Mouse (Mus musculus) embryonic facial prominence, embryonic 15.5 days (tissue): ENCODE data around the gene Ankrd31. TPM values are rescaled to one million over a fixed set of nuclear protein-coding genes. Genes with fewer than 3 reads are reported as not detected.
A peak's percentile ranks its signal among the peaks of the same experiment; 100 is the strongest.
"Not testable (repeated sequence)": the region's sequence is repeated elsewhere in the genome, so short reads cannot be mapped to it uniquely, and the experiment has no call there.

ENCODE experiments used
- ATAC-seq: fragments of 200-750 bp; cut with Nextera tagmentation; 2 replicates; pipeline ENCODE4 v1.8.0; 2017; ENCODE audit warnings: low read depth, moderate TSS enrichment; ENCODE audit not compliant: insufficient number of reproducible peaks, low FRiP score, low TSS enrichment
- H3K27ac ChIP-seq: fragments of 300-500 bp; sonication (generic); replicated peaks from 2 replicates; pipeline ENCODE4 v1.5.1; 2015; ENCODE audit warnings: mild to moderate bottlenecking, inconsistent platforms
- H3K27me3 ChIP-seq: fragments of 300-500 bp; sonication (generic); 2 replicates; pipeline ENCODE4 v1.6.1; 2015; ENCODE audit warnings: inconsistent platforms
- H3K36me3 ChIP-seq: fragments of 300-500 bp; sonication (generic); 2 replicates; pipeline ENCODE4 v1.6.1; 2015; ENCODE audit warnings: mild to moderate bottlenecking, inconsistent platforms
- H3K4me1 ChIP-seq: fragments of 300-500 bp; sonication (generic); 2 replicates; pipeline ENCODE4 v1.6.1; 2015; ENCODE audit warnings: inconsistent platforms
- H3K4me2 ChIP-seq: fragments of 300-500 bp; sonication (generic); replicated peaks from 2 replicates; pipeline ENCODE4 v1.6.1; 2015; ENCODE audit warnings: mild to moderate bottlenecking, inconsistent platforms
- H3K4me3 ChIP-seq: fragments of 300-500 bp; sonication (generic); replicated peaks from 2 replicates; pipeline ENCODE4 v1.5.1; 2015; ENCODE audit warnings: mild to moderate bottlenecking, inconsistent platforms
- H3K9ac ChIP-seq: fragments of 300-500 bp; sonication (generic); 2 replicates; pipeline ENCODE4 v1.6.1; 2015; ENCODE audit warnings: inconsistent platforms
- H3K9me3 ChIP-seq: fragments of 300-500 bp; sonication (generic); replicated peaks from 2 replicates; pipeline ENCODE4 v1.6.1; 2016; ENCODE audit warnings: inconsistent platforms
- WGBS: fragments of 180-500 bp; shearing (Covaris S2); methylation state at CpG from one replicate; pipeline ENCODE4 v1.1.7; 2015; 5-methylcytosine and 5-hydroxymethylcytosine counted together
- polyA plus RNA-seq: library from polyadenylated mRNA; unstranded; fragments of >200 nt; fragmentation: Nextera tagmentation; extraction: Ambion mirVana; gene quantifications from 2 replicates; pipeline ENCODE4 v1.2.1, GENCODE M21; 2015

Gene Ankrd31
- polyA plus RNA-seq, 1 experiment from 2014 or later: not detected

GRCm38 (mm10) chr13:96859161-96859560 lies 111.1 kb downstream of the Ankrd31 start:
- H3K27ac ChIP-seq: no peak overlapping the region
- no peak overlapping the region for H3K4me3 ChIP-seq
- no peaks in the 10 kb centered on the region for H3K27me3 ChIP-seq
- H3K9ac ChIP-seq: no peak overlapping the region
- no peaks in the 10 kb centered on the region for H3K9me3 ChIP-seq
- WGBS: 92% methylated on average over 3 of the region's 3 CpGs
- no peak for ATAC-seq
- no peaks in the 10 kb centered on the region for H3K4me1 ChIP-seq
- H3K36me3 ChIP-seq: no peaks in the 10 kb centered on the region
- H3K4me2 ChIP-seq: no peak overlapping the region

- no peak overlapping the region for H3K4me3 ChIP-seq
- H3K9ac ChIP-seq: no peak overlapping the region
- H3K27ac ChIP-seq: no peak overlapping the region
- no peaks in the 10 kb centered on the region for H3K36me3 ChIP-seq
- no peak overlapping the region for H3K4me2 ChIP-seq
- H3K4me1 ChIP-seq: no peaks in the 10 kb centered on the region
- WGBS: 79% methylated on average over 4 of the region's 4 CpGs
- H3K9me3 ChIP-seq: no peaks in the 10 kb centered on the region
- ATAC-seq: no peak
- H3K27me3 ChIP-seq: no peaks in the 10 kb centered on the region
These were observed 122.7 kb downstream of the Ankrd31 start for GRCm38 (mm10) chr13:96870742-96871141.

GRCm38 (mm10) chr13:96874071-96874470 lies 126.0 kb downstream of the Ankrd31 start:
- Histone ChIP-seq H3K4me2 (no peak overlapping the region), H3K9ac (no peak overlapping the region), H3K4me1 (no peaks in the 10 kb centered on the region), H3K9me3 (no peaks in the 10 kb centered on the region), H3K27me3 (no peaks in the 10 kb centered on the region), H3K27ac (no peak overlapping the region), H3K4me3 (no peak overlapping the region), H3K36me3 (no peaks in the 10 kb centered on the region)
- no peak for ATAC-seq

GRCm38 (mm10) chr13:96878220-96879057 lies 130.4 kb downstream of the Ankrd31 start:
- H3K9ac ChIP-seq: no peak overlapping the region

GRCm38 (mm10) chr13:96884534-96884933 lies 136.5 kb downstream of the Ankrd31 start:
- no peak for ATAC-seq
- Histone ChIP-seq H3K4me3 (no peak overlapping the region), H3K9ac (no peak overlapping the region), H3K9me3 (no peaks in the 10 kb centered on the region), H3K27me3 (no peaks in the 10 kb centered on the region), H3K4me2 (no peak overlapping the region), H3K27ac (no peak overlapping the region), H3K4me1 (no peaks in the 10 kb centered on the region), H3K36me3 (no peaks in the 10 kb centered on the region)
- WGBS: 46% methylated on average over 1 of the region's 1 CpGs

More at GRCm38 (mm10) chr13:96878220-96879057, 130.4 kb downstream of the Ankrd31 start:
- Histone ChIP-seq H3K27ac (no peak overlapping the region), H3K4me1 (no peaks in the 10 kb centered on the region), H3K36me3 (no peaks in the 10 kb centered on the region), H3K9me3 (no peaks in the 10 kb centered on the region), H3K27me3 (no peaks in the 10 kb centered on the region), H3K4me2 (no peak overlapping the region), H3K4me3 (no peak overlapping the region)
- 68% methylated on average over 12 of the region's 12 CpGs for WGBS
- no peak for ATAC-seq

GRCm38 (mm10) chr13:96889985-96890384 lies 141.9 kb downstream of the Ankrd31 start:
- H3K4me2 ChIP-seq: no peak overlapping the region
- H3K9ac ChIP-seq: no peak overlapping the region
- H3K27ac ChIP-seq: no peak overlapping the region
- no peaks in the 10 kb centered on the region for H3K9me3 ChIP-seq
- H3K4me3 ChIP-seq: no peak overlapping the region
- no peaks in the 10 kb centered on the region for H3K27me3 ChIP-seq
- WGBS: 34% methylated on average over 2 of the region's 2 CpGs
- no peaks in the 10 kb centered on the region for H3K36me3 ChIP-seq
- ATAC-seq: no peak
- no peaks in the 10 kb centered on the region for H3K4me1 ChIP-seq

GRCm38 (mm10) chr13:96895144-96895543 lies 147.1 kb downstream of the Ankrd31 start:
- H3K4me2 ChIP-seq: no peak overlapping the region
- no peak overlapping the region for H3K27ac ChIP-seq
- H3K9ac ChIP-seq: no peak overlapping the region
- no peak for ATAC-seq
- H3K36me3 ChIP-seq: no peaks in the 10 kb centered on the region
- no peak overlapping the region for H3K4me3 ChIP-seq
- no peaks in the 10 kb centered on the region for H3K27me3 ChIP-seq
- 87% methylated on average over 2 of the region's 2 CpGs for WGBS
- no peaks in the 10 kb centered on the region for H3K9me3 ChIP-seq
- no peaks in the 10 kb centered on the region for H3K4me1 ChIP-seq

- H3K4me2 ChIP-seq: no peak overlapping the region
- no peaks in the 10 kb centered on the region for H3K9me3 ChIP-seq
- no peaks in the 10 kb centered on the region for H3K36me3 ChIP-seq
- no peak for ATAC-seq
- no peak overlapping the region for H3K9ac ChIP-seq
- no peak overlapping the region for H3K4me3 ChIP-seq
- no peaks in the 10 kb centered on the region for H3K4me1 ChIP-seq
- WGBS: 50% methylated on average over 3 of the region's 3 CpGs
- H3K27ac ChIP-seq: no peak overlapping the region
- H3K27me3 ChIP-seq: no peaks in the 10 kb centered on the region
These were observed 158.6 kb downstream of the Ankrd31 start for GRCm38 (mm10) chr13:96906717-96907116.

GRCm38 (mm10) chr13:96911202-96911601 lies 163.1 kb downstream of the Ankrd31 start:
- no peak for ATAC-seq
- Histone ChIP-seq H3K27me3 (no peaks in the 10 kb centered on the region), H3K9ac (no peak overlapping the region), H3K9me3 (no peaks in the 10 kb centered on the region), H3K4me3 (no peak overlapping the region), H3K27ac (no peak overlapping the region), H3K4me2 (no peak overlapping the region), H3K36me3 (no peaks in the 10 kb centered on the region), H3K4me1 (no peaks in the 10 kb centered on the region)
- 87% methylated on average over 3 of the region's 3 CpGs for WGBS

- H3K9me3 ChIP-seq, H3K36me3 ChIP-seq, ATAC-seq, H3K4me1 ChIP-seq, H3K9ac ChIP-seq, H3K27ac ChIP-seq, H3K4me2 ChIP-seq, H3K4me3 ChIP-seq: not testable (repeated sequence)
- H3K27me3 ChIP-seq: peaks cover 22% of the 10 kb centered on the region
- 91% methylated on average over 4 of the region's 4 CpGs for WGBS
These were observed 175.1 kb downstream of the Ankrd31 start for GRCm38 (mm10) chr13:96923134-96923533.

GRCm38 (mm10) chr13:96923999-96924961 lies 176.2 kb downstream of the Ankrd31 start, which contains the start of gene Gcnt4:
Gene Gcnt4 (plus strand): TSS chr13:96924689.
- peak; percentile 72 for ATAC-seq
- H3K4me3 ChIP-seq: peak within 1 kb of the TSS; percentile 72
- H3K9ac ChIP-seq: peak within 1 kb of the TSS; percentile 54
- H3K27ac ChIP-seq: no peak within 1 kb of the TSS
- H3K4me1 ChIP-seq: 0 out of 2 replicates have a peak, but pooled peaks cover 5% of the 10 kb centered on the region
- peak within 1 kb of the TSS; percentile 99 for H3K4me2 ChIP-seq
- no peaks in the 10 kb centered on the region for H3K9me3 ChIP-seq
- 9% methylated on average over 56 of the region's 56 CpGs for WGBS
- no peaks in the 10 kb centered on the region for H3K36me3 ChIP-seq
- peaks cover 22% of the 10 kb centered on the region for H3K27me3 ChIP-seq
